Mouse (Mus musculus): ENCODE measurements at regions not wholly inside any gene's neighbourhood (a gene's known extent, or its start where the extent isn't known, plus 50 kb on each side); places are given as distances from the start of the nearest gene placed in this dataset.

DNA sequence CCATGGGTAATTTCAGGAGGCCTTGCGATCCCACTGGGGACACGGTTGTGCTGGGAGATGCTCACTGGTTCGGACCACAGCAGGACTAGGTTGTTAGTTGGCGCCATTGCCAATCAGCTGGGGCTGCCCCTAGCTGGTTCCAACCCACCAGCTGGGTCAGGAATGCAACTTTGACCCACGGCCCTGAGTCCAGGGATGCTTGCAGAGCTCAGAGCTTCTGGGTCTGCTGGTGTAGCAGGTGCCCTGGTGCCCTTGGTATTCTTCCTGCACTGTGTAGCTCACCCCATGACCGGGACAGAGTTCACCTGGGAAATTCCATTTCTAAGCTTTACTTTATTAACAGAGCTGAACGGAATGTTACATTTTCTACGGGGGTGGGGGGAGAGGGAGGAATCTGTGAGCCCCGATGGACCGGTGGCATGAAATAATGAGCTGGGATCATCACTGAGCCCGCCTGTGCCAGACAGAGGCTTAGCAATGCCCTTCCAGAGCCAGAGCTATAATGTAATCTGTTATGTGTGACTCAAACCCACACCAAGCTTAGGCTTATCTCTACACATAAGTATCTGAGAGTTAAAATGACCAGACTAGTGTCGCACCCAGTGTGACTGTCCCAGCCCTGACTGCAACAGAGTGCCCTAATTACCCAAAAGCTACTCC, 187.8 kb upstream of the Ap5m1 start:
- no peaks in the 10 kb centered on the region for H3K36me3 ChIP-seq (ENCODE audit: insufficient read depth)
- TF ChIP-seq CTCF (IDR thresholded peaks at IDR 0.05; ENCODE audit: low read depth), result no peak
- no peak for ATAC-seq (ENCODE audit: insufficient read depth)
- H3K4me2 ChIP-seq, result no peak overlapping the region
- no peak overlapping the region for H3K4me3 ChIP-seq (ENCODE audit: low read depth, low read length)
- no peak overlapping the region for H3K27ac ChIP-seq (ENCODE audit: low read depth)
- 75% methylated on average over 12 of the region's 12 CpGs for WGBS
- no peak overlapping the region for H3K9ac ChIP-seq
- H3K27me3 ChIP-seq (ENCODE audit: insufficient read depth, low read length), result no peaks in the 10 kb centered on the region
- no peaks in the 10 kb centered on the region for H3K4me1 ChIP-seq (ENCODE audit: insufficient read depth)
- DNase-seq, result no peak
- no peaks in the 10 kb centered on the region for H3K9me3 ChIP-seq (ENCODE audit: low read depth, low read length)

DNA sequence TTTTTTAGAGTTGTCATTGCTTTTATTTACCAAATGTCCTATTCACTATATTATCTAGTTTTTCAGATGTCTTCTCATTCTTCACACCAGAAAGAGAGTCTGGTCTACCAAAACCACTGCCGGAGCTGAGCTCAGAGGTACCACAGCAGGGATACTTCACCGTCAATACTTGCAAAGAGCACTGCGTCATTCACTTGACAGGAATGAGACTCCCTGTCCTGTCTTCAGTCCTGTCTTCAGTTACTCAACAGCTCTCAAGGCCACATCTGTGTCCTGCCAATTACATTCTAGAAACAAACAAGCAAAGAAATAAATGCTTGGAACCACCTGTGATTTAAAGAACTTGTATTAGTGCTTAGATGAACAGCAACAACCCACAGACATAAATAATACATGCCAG, 194.6 kb upstream of the Ap5m1 start:
- no peak overlapping the region for H3K9ac ChIP-seq
- no peaks in the 10 kb centered on the region for H3K36me3 ChIP-seq (ENCODE audit: insufficient read depth)
- H3K4me1 ChIP-seq (ENCODE audit: insufficient read depth), result no peaks in the 10 kb centered on the region
- TF ChIP-seq CTCF (IDR thresholded peaks at IDR 0.05; ENCODE audit: low read depth), result no peak
- ATAC-seq (ENCODE audit: insufficient read depth) (no peak), DNase-seq (no peak)
- H3K4me3 ChIP-seq (ENCODE audit: low read depth, low read length), result no peak overlapping the region
- WGBS, result 71% methylated on average over 3 of the region's 3 CpGs
- H3K9me3 ChIP-seq (ENCODE audit: low read depth, low read length), result no peaks in the 10 kb centered on the region
- no peak overlapping the region for H3K4me2 ChIP-seq
- H3K27ac ChIP-seq (ENCODE audit: low read depth), result no peak overlapping the region
- H3K27me3 ChIP-seq (ENCODE audit: insufficient read depth, low read length), result no peaks in the 10 kb centered on the region

DNA sequence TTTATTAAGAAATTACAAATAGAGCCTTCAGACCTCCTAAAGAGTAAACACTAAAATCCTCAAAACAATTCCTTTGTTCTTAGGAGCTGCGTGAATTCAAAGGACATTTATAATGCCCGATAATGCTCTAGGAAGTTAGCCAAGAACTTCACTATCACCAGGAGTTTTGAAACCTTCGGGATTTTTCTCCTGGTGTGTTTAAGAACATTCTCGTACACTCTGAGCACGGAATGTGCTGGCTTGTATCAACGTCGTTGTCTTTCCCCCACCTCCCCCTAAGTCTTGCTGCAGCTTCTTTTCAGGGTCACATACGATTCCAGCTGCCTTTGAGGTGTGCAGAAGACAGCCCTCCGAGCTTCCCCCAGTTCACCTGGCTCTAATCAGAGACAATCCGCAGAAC, 195.9 kb upstream of the Ap5m1 start:
- 40% methylated on average over 10 of the region's 10 CpGs for WGBS
- no peak overlapping the region for H3K4me3 ChIP-seq (ENCODE audit: low read depth, low read length)
- H3K27ac ChIP-seq (ENCODE audit: low read depth), result no peak overlapping the region
- no peak overlapping the region for H3K9ac ChIP-seq
- no peaks in the 10 kb centered on the region for H3K36me3 ChIP-seq (ENCODE audit: insufficient read depth)
- DNase-seq (peak; percentile 29), ATAC-seq (ENCODE audit: insufficient read depth) (no peak)
- no peaks in the 10 kb centered on the region for H3K27me3 ChIP-seq (ENCODE audit: insufficient read depth, low read length)
- no peak for TF ChIP-seq CTCF (IDR thresholded peaks at IDR 0.05; ENCODE audit: low read depth)
- H3K4me1 ChIP-seq (ENCODE audit: insufficient read depth), result no peaks in the 10 kb centered on the region
- no peak overlapping the region for H3K4me2 ChIP-seq
- H3K9me3 ChIP-seq (ENCODE audit: low read depth, low read length), result no peaks in the 10 kb centered on the region

DNA sequence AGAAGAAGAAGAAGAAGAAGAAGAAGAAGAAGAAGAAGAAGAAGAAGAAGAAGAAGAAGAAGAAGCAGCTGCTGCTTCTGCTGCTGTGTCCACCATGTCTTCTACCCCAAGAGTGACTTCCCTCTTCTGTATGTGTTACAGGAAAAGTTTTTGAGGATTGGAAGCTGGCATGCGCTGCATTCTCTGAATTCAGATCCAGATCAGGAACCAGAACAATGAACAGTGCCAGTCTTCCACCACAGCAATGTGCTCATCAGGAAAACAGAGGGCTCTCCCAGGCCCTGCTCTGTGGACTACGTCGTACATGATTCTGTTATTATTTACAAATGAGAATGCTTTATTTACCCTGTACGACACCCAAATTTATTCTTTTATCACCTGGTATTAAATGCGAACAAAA, 181.8 kb upstream of the Otx2 start:
- Histone ChIP-seq H3K4me3 (ENCODE audit: low read depth, low read length) (no peak overlapping the region), H3K9me3 (ENCODE audit: low read depth, low read length) (no peaks in the 10 kb centered on the region), H3K9ac (no peak overlapping the region), H3K36me3 (ENCODE audit: insufficient read depth) (no peaks in the 10 kb centered on the region), H3K4me2 (no peak overlapping the region), H3K27ac (ENCODE audit: low read depth) (no peak overlapping the region), H3K27me3 (ENCODE audit: insufficient read depth, low read length) (0 out of 2 replicates have a peak, but pooled peaks cover 5% of the 10 kb centered on the region), H3K4me1 (ENCODE audit: insufficient read depth) (no peaks in the 10 kb centered on the region)
- TF ChIP-seq CTCF (IDR thresholded peaks at IDR 0.05; ENCODE audit: low read depth), result no peak
- no peak for ATAC-seq (ENCODE audit: insufficient read depth)
- DNase-seq, result no peak
- 85% methylated on average over 5 of the region's 5 CpGs for WGBS

DNA sequence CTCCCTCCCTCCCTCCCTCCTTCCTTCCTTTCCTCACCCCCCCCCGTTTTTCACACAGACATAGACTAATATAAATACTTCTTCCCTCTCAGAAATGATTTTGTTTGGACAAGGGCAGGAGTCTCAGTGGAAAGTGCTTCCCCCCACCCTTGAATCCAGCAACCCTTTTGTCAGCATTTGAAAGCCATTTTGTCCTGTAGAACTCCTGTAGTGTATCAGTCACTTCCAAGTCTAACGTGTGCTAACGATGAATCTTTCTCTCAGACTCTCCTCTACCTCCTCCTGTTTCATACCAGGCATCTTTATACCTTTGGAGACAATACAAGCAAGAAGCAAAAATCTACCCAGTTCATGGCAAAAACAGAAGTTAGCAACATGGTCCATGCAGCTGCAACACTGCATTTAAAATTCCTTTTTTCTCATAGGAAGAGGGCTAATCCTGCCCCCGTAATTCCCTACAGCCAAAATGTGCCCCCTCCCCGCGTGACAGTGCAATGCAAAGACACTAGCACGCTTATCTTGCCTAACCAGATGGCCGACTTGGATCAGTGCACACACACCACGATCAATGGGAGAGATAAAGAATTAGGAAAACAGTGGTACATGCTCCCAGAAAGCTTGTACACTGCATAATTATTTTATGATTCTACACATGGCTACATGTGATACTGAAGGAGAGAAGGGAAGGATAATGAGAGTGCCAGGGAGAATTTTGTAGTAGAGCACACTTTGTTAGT, 180.7 kb upstream of the Otx2 start:
- no peaks in the 10 kb centered on the region for H3K4me1 ChIP-seq (ENCODE audit: insufficient read depth)
- 36% methylated on average over 9 of the region's 9 CpGs for WGBS
- 0 out of 2 replicates have a peak, but pooled peaks cover 5% of the 10 kb centered on the region for H3K27me3 ChIP-seq (ENCODE audit: insufficient read depth, low read length)
- no peak overlapping the region for H3K4me3 ChIP-seq (ENCODE audit: low read depth, low read length)
- H3K4me2 ChIP-seq, result no peak overlapping the region
- ATAC-seq (ENCODE audit: insufficient read depth), result no peak
- DNase-seq, result no peak
- H3K36me3 ChIP-seq (ENCODE audit: insufficient read depth), result no peaks in the 10 kb centered on the region
- H3K9me3 ChIP-seq (ENCODE audit: low read depth, low read length), result no peaks in the 10 kb centered on the region
- TF ChIP-seq CTCF (IDR thresholded peaks at IDR 0.05; ENCODE audit: low read depth), result no peak
- H3K27ac ChIP-seq (ENCODE audit: low read depth), result no peak overlapping the region
- H3K9ac ChIP-seq, result no peak overlapping the region

DNA sequence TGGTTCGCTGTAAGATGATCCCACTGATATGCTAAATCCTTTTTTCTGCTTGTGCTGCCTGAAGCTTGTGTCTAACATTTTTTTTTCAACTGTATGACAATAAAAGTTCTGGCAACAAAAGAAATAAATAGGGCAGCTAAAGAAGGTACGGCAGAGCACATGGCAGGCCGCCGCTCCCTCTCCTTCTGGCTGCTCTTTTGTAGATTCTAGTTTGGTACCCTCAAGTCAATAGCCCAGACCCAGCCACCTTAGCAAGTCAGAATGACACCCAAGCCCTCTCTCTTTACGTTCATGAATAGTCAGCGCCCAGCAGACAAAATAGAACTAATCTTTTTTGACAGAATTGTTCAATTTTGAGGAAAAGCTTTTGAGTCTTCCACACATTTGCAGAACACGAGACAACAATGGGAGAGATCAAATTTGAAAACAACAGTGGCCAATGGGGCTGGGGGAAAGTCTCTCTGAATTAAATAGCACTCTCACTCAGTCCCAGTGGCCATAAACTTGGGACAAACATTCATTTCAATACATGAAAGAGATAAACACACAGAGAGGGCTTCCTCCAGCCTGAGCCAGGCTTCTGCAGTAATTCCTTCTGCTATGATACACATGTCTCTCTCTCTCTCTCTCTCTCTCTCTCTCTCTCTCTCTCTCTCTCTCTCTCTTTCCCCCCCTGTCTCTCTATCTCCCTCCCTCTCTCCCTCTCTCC, 180.0 kb upstream of the Otx2 start:
- DNase-seq (no peak), ATAC-seq (ENCODE audit: insufficient read depth) (no peak)
- Histone ChIP-seq H3K9ac (no peak overlapping the region), H3K4me2 (no peak overlapping the region), H3K9me3 (ENCODE audit: low read depth, low read length) (no peaks in the 10 kb centered on the region), H3K27ac (ENCODE audit: low read depth) (no peak overlapping the region), H3K4me3 (ENCODE audit: low read depth, low read length) (no peak overlapping the region), H3K4me1 (ENCODE audit: insufficient read depth) (no peaks in the 10 kb centered on the region), H3K36me3 (ENCODE audit: insufficient read depth) (no peaks in the 10 kb centered on the region), H3K27me3 (ENCODE audit: insufficient read depth, low read length) (0 out of 2 replicates have a peak, but pooled peaks cover 5% of the 10 kb centered on the region)
- 40% methylated on average over 7 of the region's 7 CpGs for WGBS
- no peak for TF ChIP-seq CTCF (IDR thresholded peaks at IDR 0.05; ENCODE audit: low read depth)

DNA sequence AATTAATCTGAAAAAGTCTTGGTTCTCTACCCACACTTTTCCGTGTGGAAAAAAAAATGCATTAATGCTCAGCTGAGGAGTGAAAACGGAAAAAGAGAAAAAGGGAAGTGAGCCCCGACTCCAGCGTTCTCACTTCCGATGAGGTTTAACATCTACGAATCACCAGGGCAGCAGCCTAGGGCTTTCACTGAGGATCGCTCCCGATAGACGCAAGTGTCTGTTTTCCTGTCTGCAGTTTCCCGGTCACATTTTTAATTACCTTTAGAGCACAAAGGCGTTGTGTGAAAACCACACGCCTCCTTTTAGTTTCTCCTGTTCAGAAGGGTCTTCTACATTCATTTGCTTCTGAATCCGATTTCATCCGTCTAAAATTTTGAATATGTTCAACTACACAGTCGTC, 179.2 kb upstream of the Otx2 start:
- WGBS, result 10% methylated on average over 15 of the region's 15 CpGs

More for the DNA sequence above, 179.2 kb upstream of the Otx2 start:
- TF ChIP-seq CTCF (IDR thresholded peaks at IDR 0.05; ENCODE audit: low read depth), result no peak
- Histone ChIP-seq H3K4me2 (peak overlapping the region; percentile 56), H3K27me3 (ENCODE audit: insufficient read depth, low read length) (0 out of 2 replicates have a peak, but pooled peaks cover 5% of the 10 kb centered on the region), H3K36me3 (ENCODE audit: insufficient read depth) (no peaks in the 10 kb centered on the region), H3K9ac (no peak overlapping the region; the same call in 1 of the 2 replicates), H3K4me3 (ENCODE audit: low read depth, low read length) (peak overlapping the region; percentile 12; the same call in 1 of the 2 replicates), H3K27ac (ENCODE audit: low read depth) (no peak overlapping the region), H3K4me1 (ENCODE audit: insufficient read depth) (no peaks in the 10 kb centered on the region), H3K9me3 (ENCODE audit: low read depth, low read length) (no peaks in the 10 kb centered on the region)
- ATAC-seq (ENCODE audit: insufficient read depth), result no peak
- DNase-seq, result peak; percentile 35
